Mouse (Mus musculus): ENCODE results near the gene Dnajc30.
"Not testable (repeated sequence)": the region's sequence is repeated elsewhere in the genome, so short reads cannot be mapped to it uniquely, and the experiment has no call there.

The Dnajc30 gene

DNA sequence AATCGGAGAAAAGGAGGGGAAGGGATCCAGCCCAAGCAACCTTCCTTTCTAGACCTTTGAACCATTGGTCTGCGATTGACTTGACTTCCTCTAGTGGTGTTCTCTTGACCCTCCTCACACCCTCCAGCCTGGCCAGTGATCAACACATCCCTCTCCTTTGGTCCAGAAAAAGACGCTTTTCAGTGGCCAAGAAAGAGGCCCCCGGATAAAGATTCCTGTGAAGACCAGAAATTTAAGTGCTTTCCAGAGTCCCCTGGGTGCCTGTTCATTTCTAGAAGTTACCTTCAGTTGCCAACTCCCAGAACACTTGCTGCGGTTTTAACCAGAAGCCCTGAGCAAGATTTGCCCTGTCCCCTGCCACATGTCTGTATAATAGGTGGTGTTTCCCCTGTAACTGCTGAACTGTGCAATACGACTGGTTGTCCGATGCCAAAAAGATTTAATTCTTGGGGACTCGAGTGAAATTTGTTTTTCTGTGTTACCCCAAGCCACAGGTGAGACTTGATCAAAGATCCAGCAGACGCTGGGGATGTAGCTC, 976 bp downstream of the Dnajc30 start, which contains the start of gene Bud23:
TSS of gene Bud23 (minus strand) at position 51 of the 538 bp plus-strand sequence.
- DNase-seq = not testable (repeated sequence)

- DNase-seq = no peak
These were observed 2.0 kb downstream of the Dnajc30 start for GRCm38 (mm10) chr5:135066008-135066407.

GRCm38 (mm10) chr5:135070448-135070847, 6.4 kb downstream of the Dnajc30 start:
- DNase-seq = no peak

- DNase-seq = no peak
These were observed 8.1 kb downstream of the Dnajc30 start for GRCm38 (mm10) chr5:135072061-135072460.

GRCm38 (mm10) chr5:135072720-135073119, 8.7 kb downstream of the Dnajc30 start:
- DNase-seq = no peak

DNA sequence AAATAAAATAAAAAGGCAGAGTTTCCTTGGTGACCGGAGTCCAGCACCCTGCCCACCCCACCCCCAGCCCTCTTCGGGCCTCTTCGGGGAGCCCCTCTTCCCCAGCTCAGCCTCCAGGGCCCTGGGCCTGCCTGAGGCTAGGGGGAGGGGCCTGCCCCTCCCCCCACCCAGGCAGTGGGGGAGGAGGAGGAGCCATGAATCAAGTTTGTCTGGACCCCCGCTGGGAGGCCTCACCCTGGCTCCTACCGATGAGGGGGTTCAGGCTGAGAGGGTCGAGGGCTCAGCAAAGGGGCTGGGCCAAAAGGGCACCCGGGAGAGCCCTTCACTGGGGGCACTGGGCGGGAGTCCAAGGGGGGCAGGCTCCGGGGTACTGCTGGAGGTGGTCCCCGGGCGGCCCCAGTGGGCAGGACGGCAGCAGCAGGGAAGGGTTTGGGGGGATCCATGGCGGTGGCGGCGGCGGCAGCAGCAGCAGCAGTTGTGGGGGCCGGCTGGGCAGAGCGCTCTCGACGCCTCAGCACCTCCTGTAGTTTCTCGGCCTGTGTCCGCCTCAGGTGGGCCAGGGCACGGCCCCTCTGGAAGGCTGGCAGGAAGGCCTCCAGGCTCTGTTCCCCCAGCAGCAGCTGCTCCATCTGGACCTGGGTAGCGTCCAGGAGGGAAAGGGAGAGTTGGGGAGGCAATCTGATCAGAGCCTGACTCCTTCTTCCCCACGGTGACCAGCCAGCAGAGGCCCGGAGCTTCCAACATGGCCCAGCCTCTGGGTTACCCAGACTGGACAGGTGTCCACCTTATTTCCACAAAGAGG, 9.5 kb downstream of the Dnajc30 start:
- DNase-seq = no peak

DNA sequence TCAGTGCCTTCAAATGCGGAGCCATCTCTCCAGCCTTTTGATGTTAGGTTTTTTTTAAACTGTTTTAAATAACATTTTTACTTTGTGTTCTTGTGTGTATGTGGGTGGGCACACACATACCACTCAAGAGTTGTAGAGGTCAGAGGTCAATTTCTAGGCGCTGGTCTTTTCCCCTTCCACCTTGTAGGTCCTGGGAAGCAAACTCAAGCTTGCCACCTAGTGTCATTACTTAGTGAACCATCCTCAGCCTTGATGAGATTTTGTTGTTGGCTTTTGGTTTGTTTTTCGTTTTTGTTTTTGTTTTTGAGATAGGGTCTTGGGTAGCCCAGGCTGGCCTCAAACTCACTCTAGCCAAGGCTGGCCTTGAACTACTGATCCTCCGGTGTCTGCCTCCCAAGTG, 11.7 kb downstream of the Dnajc30 start:
- no peak for DNase-seq

GRCm38 (mm10) chr5:135076368-135076767, 12.4 kb downstream of the Dnajc30 start:
- no peak for DNase-seq

GRCm38 (mm10) chr5:135076931-135077505, 13.0 kb downstream of the Dnajc30 start:
- peak; percentile 47 for DNase-seq

DNA sequence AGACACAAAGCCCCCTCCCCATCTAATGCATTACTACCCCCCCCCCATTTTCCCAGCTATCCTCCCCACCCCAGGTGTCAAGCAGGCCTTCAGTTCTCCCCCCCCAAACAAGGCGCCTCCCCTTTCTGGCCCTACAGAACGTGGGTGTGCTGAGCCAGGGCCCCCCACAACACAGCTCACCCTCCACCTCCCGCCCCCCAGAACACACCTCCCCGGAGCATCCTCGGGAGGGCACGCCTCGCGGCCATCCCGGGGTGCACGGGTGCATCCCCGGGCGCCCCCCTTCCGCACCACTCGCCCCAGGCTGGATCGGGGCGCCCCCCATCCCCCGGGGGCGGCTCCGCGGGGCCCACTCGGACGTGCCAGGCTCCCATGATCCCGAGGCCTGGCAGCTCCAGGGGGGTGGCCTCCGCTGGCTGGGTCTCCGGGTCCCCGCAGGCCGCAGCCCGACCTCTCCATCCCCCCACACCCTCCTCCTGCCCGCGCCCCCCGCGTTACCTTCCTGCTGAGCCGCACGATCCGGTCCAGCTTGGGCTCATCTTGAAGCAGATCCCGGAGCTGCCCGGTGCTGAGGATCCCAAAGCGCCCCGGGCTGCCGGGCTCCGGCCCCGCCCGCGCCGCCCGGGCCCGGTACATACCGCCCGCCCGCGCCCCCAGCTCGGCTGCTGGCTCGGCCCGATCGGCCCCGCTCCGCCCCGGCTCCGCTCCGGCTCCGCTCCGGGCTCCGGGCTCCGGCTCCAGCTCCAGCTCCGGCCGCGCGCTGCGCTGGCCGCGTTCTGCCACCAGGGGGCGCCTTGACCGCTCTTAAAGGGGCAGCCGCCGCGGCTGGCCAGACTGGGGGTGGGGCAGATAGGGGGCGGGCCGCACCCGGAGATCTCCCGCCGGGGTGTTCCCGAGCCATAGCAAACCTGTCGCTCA, 13.8 kb downstream of the Dnajc30 start, which contains the start of gene Vps37d:
TSS of gene Vps37d (minus strand) at position 703 of the 918 bp plus-strand sequence.
- peak; percentile 97 for DNase-seq

- DNase-seq = no peak
These were observed 14.4 kb downstream of the Dnajc30 start for GRCm38 (mm10) chr5:135078482-135078810.

- no peak for DNase-seq
These were observed 15.6 kb downstream of the Dnajc30 start for GRCm38 (mm10) chr5:135079578-135079977.

GRCm38 (mm10) chr5:135080539-135080938, 16.5 kb downstream of the Dnajc30 start:
- no peak for DNase-seq

DNA sequence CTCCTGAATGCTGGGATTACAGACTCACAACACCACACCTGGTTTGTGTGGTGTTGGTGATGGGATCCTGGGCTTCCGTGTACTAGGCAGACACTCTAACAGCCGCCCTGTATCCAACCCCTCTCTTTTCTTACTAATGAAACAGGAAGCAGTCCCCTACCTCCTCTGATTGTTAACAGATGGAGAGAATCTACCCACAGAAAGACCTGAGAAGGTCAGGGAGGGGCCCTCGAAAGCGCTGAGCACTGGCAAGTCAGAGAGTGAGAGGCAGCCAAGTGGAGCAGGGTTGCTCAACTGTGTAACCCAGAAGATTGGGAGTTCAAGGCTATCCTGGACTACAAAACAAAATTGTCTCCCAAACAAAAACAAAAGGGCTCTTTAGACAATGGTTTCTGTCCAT, 22.9 kb downstream of the Dnajc30 start:
- DNase-seq = no peak

DNA sequence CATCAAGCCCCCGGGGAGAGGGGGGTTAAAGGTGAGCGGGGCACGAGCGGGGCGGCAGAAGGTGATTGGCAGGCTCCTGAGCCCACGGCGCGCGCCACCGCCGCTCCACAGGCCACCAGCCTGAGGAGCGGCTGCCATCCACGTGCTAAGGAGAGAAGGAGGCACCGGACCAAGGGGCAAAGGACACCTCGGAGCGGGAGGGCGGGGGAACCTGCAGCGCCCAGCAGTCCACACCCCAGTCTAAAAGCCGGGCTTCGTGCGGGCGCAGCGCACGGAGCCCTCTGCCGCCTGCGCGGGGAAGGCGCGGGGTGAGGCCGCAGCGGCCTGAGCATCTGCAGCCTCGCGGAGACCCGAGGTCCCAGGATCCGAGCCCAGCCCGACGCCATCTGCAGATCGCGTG, 25.7 kb downstream of the Dnajc30 start, which contains the start of gene Mlxipl:
TSS of gene Mlxipl (plus strand) at position 238 of the 400 bp plus-strand sequence.
- DNase-seq = no peak

DNA sequence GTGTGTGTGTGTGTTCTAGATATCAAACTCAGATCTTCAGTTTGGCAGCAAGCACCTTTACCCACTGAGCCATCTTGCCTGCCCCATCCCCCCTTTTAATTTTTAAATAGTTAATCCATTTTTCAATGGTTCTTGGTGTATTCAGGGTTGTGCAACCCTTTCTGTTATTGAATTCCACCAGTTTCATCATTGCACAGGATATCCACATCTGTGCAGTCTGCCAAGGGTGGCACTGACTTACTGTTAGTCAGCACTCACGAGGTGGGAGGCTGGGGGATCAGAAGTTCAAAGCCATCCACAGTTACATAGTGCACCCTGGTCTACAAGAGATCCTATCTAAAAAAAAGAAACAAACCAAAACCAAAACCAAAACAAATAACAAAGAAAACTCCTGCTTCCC, 37.0 kb downstream of the Dnajc30 start:
- DNase-seq = no peak

DNA sequence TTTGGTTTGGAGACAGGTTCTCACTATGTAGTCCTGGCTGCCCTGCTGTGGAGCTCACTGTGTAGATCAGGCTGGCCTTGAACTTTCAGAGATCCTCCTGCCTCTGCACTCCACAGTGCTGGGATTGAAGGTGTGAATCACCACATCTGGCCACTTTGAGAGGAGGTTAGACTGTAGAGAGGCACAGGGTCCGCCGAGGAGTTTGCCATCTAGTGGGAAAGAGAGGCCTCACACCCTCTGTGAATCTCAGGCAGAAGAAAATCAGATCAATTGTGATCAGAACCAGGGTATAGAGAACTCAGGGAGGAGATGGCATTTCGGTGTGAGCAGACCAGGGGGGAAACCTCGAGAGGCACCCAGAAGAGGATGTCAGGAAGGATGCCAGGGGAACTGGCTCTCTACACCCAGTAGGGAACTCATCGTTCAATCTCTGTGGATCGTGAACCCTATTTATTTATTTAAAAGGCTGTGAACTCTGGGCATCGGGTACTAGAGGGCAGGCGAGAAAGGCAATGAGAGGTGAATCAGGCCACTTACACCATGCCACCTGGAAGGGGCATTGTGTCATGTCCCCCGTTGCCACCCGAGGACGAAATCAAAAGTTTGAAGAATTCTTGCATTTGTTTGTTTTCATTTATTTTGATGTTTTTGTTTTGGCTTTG, 40.1 kb downstream of the Dnajc30 start:
- peak; percentile 23 for DNase-seq

DNA sequence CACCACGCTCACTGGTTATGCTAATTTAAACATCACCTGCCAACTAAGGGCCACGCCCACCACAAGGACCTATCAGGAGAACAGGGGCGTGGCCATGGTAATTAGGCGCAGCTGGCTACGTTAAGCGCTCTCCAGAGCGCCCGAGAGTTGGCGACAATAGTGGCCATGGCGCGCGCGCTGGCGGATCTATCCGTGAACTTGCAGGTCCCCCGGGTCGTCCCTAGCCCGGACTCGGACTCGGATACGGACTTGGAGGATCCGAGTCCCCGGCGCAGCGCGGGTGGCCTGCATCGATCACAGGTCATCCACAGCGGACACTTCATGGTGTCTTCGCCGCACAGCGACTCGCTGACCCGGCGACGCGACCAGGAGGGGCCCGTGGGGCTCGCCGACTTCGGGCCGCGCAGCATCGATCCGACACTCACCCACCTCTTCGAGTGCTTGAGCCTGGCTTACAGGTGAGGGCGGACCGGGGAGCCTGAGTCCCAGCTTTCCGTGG, 42.8 kb downstream of the Dnajc30 start:
- peak; percentile 62 for DNase-seq

DNA sequence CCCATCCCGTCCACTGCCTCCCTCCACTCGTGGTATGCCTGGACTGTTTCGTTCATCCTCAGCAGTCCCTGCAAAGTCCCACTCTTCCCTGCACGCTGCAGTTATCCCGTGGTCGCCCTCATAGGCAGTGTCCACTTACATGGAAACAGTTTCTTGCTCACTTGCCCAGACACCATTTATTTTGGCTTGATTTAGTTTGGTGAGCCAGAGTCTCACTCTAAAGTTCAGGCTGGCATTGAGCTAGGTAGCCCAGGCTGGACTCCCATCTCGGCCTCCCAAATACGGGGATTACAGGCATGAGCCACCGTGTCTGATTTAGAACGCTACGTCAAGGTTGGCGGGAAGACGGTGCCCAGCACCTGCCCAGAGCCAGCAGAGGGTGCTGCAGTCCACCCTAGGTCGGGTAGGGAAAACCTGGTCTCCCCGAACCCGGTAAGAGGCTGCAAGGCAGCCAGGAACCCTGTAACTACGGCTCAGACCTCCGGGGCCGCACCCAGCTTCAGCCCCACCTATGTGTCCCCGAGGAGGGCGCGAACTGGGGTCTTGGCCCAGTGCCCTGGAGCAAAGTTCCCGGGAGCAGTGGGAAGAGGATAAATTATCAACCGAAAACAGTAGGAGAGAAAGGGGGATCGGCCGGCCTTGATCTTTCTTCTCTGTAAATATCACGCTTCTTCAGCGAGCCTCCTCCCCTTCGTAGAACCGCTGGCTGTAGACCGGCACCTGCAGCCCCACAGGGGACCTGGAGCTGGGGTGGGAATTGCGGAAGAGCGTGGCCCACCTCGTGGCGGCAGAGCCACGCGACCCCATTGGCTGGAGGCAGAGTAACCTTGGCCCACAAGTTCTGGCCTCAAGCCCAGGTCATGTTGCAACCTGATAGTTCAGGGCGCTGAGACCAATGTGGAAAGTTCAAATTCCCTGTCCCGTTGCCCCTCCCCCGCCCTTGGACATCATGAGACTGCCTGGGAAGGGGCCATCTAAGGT, 43.8 kb downstream of the Dnajc30 start:
- DNase-seq = peak; percentile 45

DNA sequence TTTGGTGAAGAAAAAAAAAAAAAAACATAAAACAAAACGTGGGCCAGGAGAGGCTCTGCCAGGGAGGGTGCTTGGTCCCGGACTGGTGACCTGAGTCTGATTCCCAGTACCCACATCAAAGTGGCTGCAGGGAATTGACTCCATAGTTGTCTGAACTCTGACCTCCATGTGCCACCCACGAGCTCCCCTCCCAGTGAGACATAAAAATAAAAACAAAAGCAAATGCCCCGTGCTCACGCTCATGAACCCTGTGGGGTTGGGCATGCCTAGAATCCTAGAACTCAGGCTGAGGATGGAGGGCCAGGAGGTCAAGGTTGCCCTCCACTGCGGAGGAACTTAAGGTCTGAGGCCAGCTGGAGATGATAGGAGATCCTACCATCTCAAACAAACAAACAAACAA, 45.0 kb downstream of the Dnajc30 start:
- no peak for DNase-seq

DNA sequence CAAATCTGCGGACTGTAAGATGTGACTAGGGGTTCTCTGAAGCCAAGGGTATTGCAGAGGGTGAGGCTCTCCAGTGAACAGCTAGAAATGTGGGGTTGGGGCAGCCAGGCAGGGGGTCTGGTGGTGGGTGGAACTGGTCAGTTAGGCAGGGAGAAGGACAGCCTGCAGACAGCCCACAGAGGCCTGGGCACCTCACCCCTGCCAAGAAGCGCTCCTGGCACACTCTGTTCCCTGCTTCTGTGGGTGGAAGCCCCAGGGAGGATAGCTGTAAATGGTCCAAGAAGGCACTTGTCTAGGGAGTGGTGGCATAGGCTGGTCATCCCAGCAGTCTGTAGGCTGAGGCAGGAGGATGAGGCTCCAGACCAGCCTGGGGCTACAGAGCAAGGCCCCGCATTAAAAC, 45.4 kb downstream of the Dnajc30 start:
- no peak for DNase-seq

Measured in right cerebral cortex, postnatal 14 days (tissue).